Mouse (Mus musculus) heart, embryonic 12.5 days (tissue): Measurements from ENCODE around the gene Lrp8. TPM values are rescaled to one million over a fixed set of nuclear protein-coding genes. Genes with fewer than 3 reads are reported as not detected.

Experiments used
- ATAC-seq: fragments of 200-750 bp; cut with Nextera tagmentation; 2 replicates; pipeline ENCODE4 v1.8.0; 2017; ENCODE audit warnings: moderate TSS enrichment, moderate library complexity; ENCODE audit not compliant: insufficient number of reproducible peaks, low FRiP score
- H3K27ac ChIP-seq: fragments of 300-500 bp; sonication (generic); 2 replicates; pipeline ENCODE4 v1.5.1; 2016; ENCODE audit warnings: mild to moderate bottlenecking, moderate library complexity; ENCODE audit not compliant: poor library complexity, severe bottlenecking
- H3K27me3 ChIP-seq: fragments of 300-500 bp; sonication (generic); replicated peaks from 2 replicates; pipeline ENCODE4 v1.6.1; 2016; ENCODE audit warnings: mild to moderate bottlenecking, moderate library complexity
- H3K36me3 ChIP-seq: fragments of 300-500 bp; sonication (generic); 2 replicates; pipeline ENCODE4 v1.6.1; 2016; ENCODE audit warnings: mild to moderate bottlenecking, moderate library complexity
- H3K4me1 ChIP-seq: fragments of 300-500 bp; sonication (generic); replicated peaks from 2 replicates; pipeline ENCODE4 v1.6.1; 2016; ENCODE audit warnings: mild to moderate bottlenecking
- H3K4me2 ChIP-seq: fragments of 300-500 bp; sonication (generic); 2 replicates; pipeline ENCODE4 v1.6.1; 2016; ENCODE audit warnings: mild to moderate bottlenecking, moderate library complexity
- H3K4me3 ChIP-seq: fragments of 300-500 bp; sonication (generic); 2 replicates; pipeline ENCODE4 v1.5.1; 2016; ENCODE audit warnings: mild to moderate bottlenecking
- H3K9ac ChIP-seq: fragments of 300-500 bp; sonication (generic); 2 replicates; pipeline ENCODE4 v1.6.1; 2016; ENCODE audit warnings: mild to moderate bottlenecking, moderate library complexity
- H3K9me3 ChIP-seq: fragments of 300-500 bp; sonication (generic); replicated peaks from 2 replicates; pipeline ENCODE4 v1.6.1; 2016; ENCODE audit warnings: mild to moderate bottlenecking, moderate library complexity
- WGBS: fragments of 180-500 bp; shearing (Covaris S2); methylation state at CpG from one replicate; pipeline ENCODE4 v1.1.7; 2016; 5-methylcytosine and 5-hydroxymethylcytosine counted together
- polyA plus RNA-seq: library from polyadenylated mRNA; unstranded; fragments of >200 nt; fragmentation: Nextera tagmentation; extraction: Ambion mirVana; gene quantifications from 2 replicates; pipeline ENCODE4 v1.2.1, GENCODE M21; 2016

Lrp8 gene
- polyA plus RNA-seq, 1 experiment from 2014 or later, result 1.9 TPM

GRCm38 (mm10) chr4:107776990-107777673 lies 24.9 kb upstream of the Lrp8 start:
- no peak overlapping the region for H3K4me2 ChIP-seq
- ATAC-seq, result 0 out of 2 replicates have a peak, but pooled peaks have one; percentile 29
- H3K27ac ChIP-seq, result no peak overlapping the region
- no peak overlapping the region for H3K9ac ChIP-seq
- peaks cover 8% of the 10 kb centered on the region for H3K4me1 ChIP-seq
- H3K9me3 ChIP-seq, result peaks cover 4% of the 10 kb centered on the region; the same call in 1 of the 2 replicates
- no peaks in the 10 kb centered on the region for H3K36me3 ChIP-seq
- H3K4me3 ChIP-seq, result no peak overlapping the region
- H3K27me3 ChIP-seq, result peaks cover 24% of the 10 kb centered on the region; the same call in 1 of the 2 replicates
- 80% methylated on average over 5 of the region's 5 CpGs for WGBS

DNA sequence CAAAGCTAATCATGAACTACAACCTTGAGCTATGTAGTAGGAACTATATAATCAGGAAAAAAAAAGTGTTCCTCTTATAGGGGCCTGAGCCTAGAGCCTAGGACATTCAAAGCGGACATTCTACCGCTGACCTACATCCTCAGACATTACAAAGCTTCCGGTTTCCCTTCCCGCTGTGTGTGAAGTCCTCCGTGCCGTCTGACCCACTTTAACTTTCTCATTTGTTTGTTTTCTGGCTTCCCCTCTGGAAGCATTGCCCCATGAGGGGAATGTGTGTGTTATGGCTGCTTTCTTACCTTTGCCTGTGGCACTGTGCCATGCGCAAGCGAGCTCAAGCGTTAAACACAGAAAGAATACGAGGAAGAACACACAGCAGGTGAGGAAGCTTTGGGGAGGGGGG lies 18.5 kb upstream of the Lrp8 start:
- 78% methylated on average over 10 of the region's 10 CpGs for WGBS
- Histone ChIP-seq H3K27me3 (peaks cover 28% of the 10 kb centered on the region), H3K27ac (no peak overlapping the region), H3K36me3 (no peaks in the 10 kb centered on the region), H3K4me2 (no peak overlapping the region), H3K9me3 (no peaks in the 10 kb centered on the region), H3K4me1 (no peaks in the 10 kb centered on the region), H3K4me3 (no peak overlapping the region), H3K9ac (no peak overlapping the region)
- ATAC-seq, result no peak

GRCm38 (mm10) chr4:107788841-107789240 lies 13.2 kb upstream of the Lrp8 start:
- ATAC-seq, result no peak
- Histone ChIP-seq H3K27me3 (peaks cover 7% of the 10 kb centered on the region), H3K9ac (no peak overlapping the region), H3K4me1 (no peaks in the 10 kb centered on the region), H3K36me3 (no peaks in the 10 kb centered on the region), H3K4me2 (no peak overlapping the region), H3K27ac (no peak overlapping the region), H3K9me3 (no peaks in the 10 kb centered on the region), H3K4me3 (no peak overlapping the region)
- WGBS, result 83% methylated on average over 6 of the region's 6 CpGs

- Histone ChIP-seq H3K9me3 (no peaks in the 10 kb centered on the region), H3K4me2 (no peak overlapping the region), H3K4me1 (peaks cover 17% of the 10 kb centered on the region), H3K4me3 (no peak overlapping the region), H3K27ac (no peak overlapping the region), H3K27me3 (peaks cover 55% of the 10 kb centered on the region), H3K36me3 (no peaks in the 10 kb centered on the region), H3K9ac (no peak overlapping the region)
- 76% methylated on average over 6 of the region's 6 CpGs for WGBS
- ATAC-seq, result no peak
These were observed 1.3 kb upstream of the Lrp8 start for GRCm38 (mm10) chr4:107800801-107801200.

DNA sequence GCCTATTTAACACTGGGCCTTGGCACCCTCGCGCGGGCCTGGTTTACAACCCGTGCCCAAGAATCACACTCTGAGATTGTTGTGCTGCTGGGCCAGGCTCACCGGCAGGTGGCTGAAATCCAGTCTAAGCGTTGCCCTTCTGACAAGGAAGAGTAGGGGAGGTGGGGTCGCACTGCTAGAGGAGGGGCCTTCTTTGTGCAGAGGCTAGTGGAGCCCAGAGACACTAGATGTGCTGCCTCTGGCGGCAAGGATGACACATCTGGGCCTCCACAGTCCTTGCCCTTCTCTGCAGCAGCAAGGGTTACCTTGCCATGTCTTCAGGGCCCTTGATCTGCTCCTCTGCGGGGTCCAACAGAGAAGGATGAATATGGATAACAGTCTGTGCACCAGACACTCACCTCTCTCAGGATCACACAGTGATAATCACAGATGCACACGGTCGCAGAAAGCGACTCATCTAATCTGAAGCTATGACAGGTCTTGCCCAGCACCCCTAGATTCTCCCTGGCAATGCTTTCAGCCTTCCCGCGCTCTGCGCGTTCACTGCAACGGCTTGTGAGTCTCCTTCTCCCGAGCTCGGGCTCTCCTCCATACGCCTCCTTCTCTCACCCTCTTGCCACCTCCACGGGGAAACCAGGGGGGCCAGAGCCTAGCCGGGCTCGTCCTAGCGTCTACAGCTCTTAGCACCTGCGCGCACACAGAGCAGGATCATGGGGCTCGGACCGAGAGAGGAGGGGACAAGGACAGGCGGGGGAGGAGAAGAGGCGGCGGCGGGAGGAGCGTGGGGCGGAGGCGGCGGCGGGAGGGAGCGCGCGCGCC lies 486 bp upstream of the Lrp8 start:
- 2% methylated on average over 40 of the region's 41 CpGs for WGBS
- H3K4me2 ChIP-seq, result peak overlapping the region; percentile 99
- peaks cover 17% of the 10 kb centered on the region for H3K4me1 ChIP-seq
- no peaks in the 10 kb centered on the region for H3K9me3 ChIP-seq
- H3K9ac ChIP-seq, result peak overlapping the region; percentile 76
- H3K27me3 ChIP-seq, result peaks cover 55% of the 10 kb centered on the region
- peak; percentile 56 for ATAC-seq
- no peak overlapping the region for H3K27ac ChIP-seq
- H3K36me3 ChIP-seq, result no peaks in the 10 kb centered on the region
- H3K4me3 ChIP-seq, result peak overlapping the region; percentile 80

GRCm38 (mm10) chr4:107802450-107803331 lies 630 bp downstream of the Lrp8 start:
- under 1% methylated on average over 65 of the region's 65 CpGs for WGBS
- 0 out of 2 replicates have a peak, but pooled peaks have one; percentile 0 for ATAC-seq

DNA sequence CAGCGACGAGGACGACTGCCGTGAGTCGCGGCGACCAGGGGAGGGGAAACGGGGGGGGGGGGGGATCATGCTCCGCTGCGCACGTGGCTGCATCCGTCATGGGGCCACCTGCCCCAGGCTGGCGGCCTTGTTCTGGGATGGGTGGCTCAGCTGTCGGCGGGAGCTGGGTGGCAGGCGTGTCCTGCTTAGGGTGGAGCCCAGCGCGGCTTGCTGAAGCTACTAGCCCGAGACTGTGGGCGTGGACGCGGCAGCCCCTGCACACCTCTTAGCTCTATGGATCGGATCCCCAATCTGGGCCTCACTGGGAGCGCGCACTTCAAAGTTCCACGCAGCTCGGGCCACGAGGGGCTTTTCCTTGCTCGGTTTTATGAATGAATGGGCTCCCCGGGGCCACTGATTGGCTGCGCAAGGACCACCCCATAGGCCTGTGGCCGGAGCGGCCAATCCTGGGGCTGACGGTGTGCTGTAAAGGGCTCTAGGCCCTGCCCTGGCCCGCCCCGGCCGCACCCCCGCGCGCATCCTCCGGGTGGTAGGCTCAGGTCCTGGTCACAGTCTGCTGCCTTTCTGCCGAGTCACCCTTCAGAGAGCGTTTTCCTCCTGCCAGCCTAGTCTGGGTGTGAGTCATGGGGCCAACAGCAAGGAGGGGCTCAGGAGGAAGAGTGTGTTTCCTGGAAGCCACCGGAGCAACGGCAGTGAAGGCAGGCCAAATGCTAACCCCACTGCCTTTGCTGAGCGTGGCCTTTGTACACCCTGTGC lies 1.5 kb downstream of the Lrp8 start:
- peak overlapping the region; percentile 99 for H3K4me2 ChIP-seq
- WGBS, result under 1% methylated on average over 46 of the region's 46 CpGs
- ATAC-seq, result peak; percentile 97
- H3K27me3 ChIP-seq, result peaks cover 59% of the 10 kb centered on the region
- peak overlapping the region; percentile 80 for H3K4me3 ChIP-seq
- peak overlapping the region; percentile 57 for H3K27ac ChIP-seq
- H3K9me3 ChIP-seq, result no peaks in the 10 kb centered on the region
- H3K36me3 ChIP-seq, result no peaks in the 10 kb centered on the region
- H3K4me1 ChIP-seq, result peaks cover 17% of the 10 kb centered on the region
- H3K9ac ChIP-seq, result peak overlapping the region; percentile 76

More at GRCm38 (mm10) chr4:107802450-107803331, 630 bp downstream of the Lrp8 start:
- Histone ChIP-seq H3K4me1 (peaks cover 17% of the 10 kb centered on the region), H3K4me3 (peak overlapping the region; percentile 80), H3K9ac (peak overlapping the region; percentile 76), H3K9me3 (no peaks in the 10 kb centered on the region), H3K27ac (no peak overlapping the region), H3K27me3 (peaks cover 58% of the 10 kb centered on the region), H3K36me3 (no peaks in the 10 kb centered on the region), H3K4me2 (peak overlapping the region; percentile 99)

DNA sequence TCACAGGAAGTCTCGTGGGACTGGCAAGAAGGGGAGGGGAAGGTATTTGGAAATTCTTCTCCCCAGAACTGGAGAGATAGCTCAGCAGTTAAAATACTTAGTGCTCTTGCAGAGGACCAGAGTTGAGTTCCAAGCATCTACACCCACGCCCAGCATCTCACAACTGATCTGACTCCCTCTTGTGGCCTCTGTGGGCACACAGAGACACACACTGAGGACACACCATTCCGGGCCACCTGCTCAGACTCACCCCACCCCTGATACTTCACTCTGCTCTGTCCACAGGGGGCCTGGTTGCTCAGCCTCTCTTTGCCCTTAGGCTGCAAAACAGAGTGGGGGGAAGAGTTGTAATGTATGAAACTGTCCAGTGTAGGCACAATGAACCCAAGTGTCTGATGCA lies 3.4 kb downstream of the Lrp8 start:
- no peak overlapping the region for H3K27ac ChIP-seq
- 64% methylated on average over 3 of the region's 3 CpGs for WGBS
- H3K27me3 ChIP-seq, result peaks cover 48% of the 10 kb centered on the region
- no peaks in the 10 kb centered on the region for H3K9me3 ChIP-seq
- H3K4me3 ChIP-seq, result no peak overlapping the region
- H3K9ac ChIP-seq, result no peak overlapping the region
- no peak overlapping the region for H3K4me2 ChIP-seq
- ATAC-seq, result no peak
- peaks cover 17% of the 10 kb centered on the region for H3K4me1 ChIP-seq
- H3K36me3 ChIP-seq, result no peaks in the 10 kb centered on the region

- Histone ChIP-seq H3K4me3 (no peak overlapping the region), H3K36me3 (no peaks in the 10 kb centered on the region), H3K27me3 (peaks cover 45% of the 10 kb centered on the region), H3K9me3 (no peaks in the 10 kb centered on the region), H3K27ac (no peak overlapping the region), H3K4me1 (peaks cover 17% of the 10 kb centered on the region), H3K9ac (no peak overlapping the region), H3K4me2 (no peak overlapping the region)
- WGBS, result 62% methylated on average over 4 of the region's 4 CpGs
- ATAC-seq, result no peak
These were observed 5.7 kb downstream of the Lrp8 start for GRCm38 (mm10) chr4:107807796-107808195.

- no peak overlapping the region for H3K4me2 ChIP-seq
- no peak overlapping the region for H3K27ac ChIP-seq
- peaks cover 8% of the 10 kb centered on the region; the same call in 1 of the 2 replicates for H3K4me1 ChIP-seq
- no peak for ATAC-seq
- H3K4me3 ChIP-seq, result no peak overlapping the region
- peaks cover 46% of the 10 kb centered on the region for H3K27me3 ChIP-seq
- no peaks in the 10 kb centered on the region for H3K36me3 ChIP-seq
- H3K9ac ChIP-seq, result no peak overlapping the region
- no peaks in the 10 kb centered on the region for H3K9me3 ChIP-seq
These were observed 6.6 kb downstream of the Lrp8 start for GRCm38 (mm10) chr4:107808655-107809054.
